Mouse (Mus musculus) left cerebral cortex, postnatal 10 days (tissue): ENCODE data around the gene Lpcat1. TPM values are rescaled to one million over a fixed set of nuclear protein-coding genes. Genes with fewer than 3 reads are reported as not detected.
A peak's percentile ranks its signal among the peaks of the same experiment; 100 is the strongest.

Experiments used
- DNase-seq, 2 experiments: peaks; one replicate each; pipeline ENCODE4 v3.0.0; 2021 to 2022; ENCODE audit warnings: low spot score in 2 of 2, mixed read lengths in 1 of 2; ENCODE audit errors: extremely low spot score in 1 of 2
- intact Hi-C: fragments of 180-260 bp; cut with DNase I; formaldehyde crosslinking; loops from one replicate; pipeline ENCODE4 v1.15.1; 2025
- total RNA-seq, 2 experiments: library from RNA; stranded (reverse); gene quantifications; 2 replicates each; pipeline ENCODE4 v1.2.3; 2021

The Lpcat1 gene
- 10 to 100 TPM; 63.0 to 64.0 TPM for total RNA-seq

GRCm38 (mm10) chr13:73467034-73467420 is at the start of gene Lpcat1:
TSS of gene Lpcat1 (plus strand) at chr13:73467197.
- peak; percentile 86 to 93 for DNase-seq
- intact Hi-C loops = no loop called here

- intact Hi-C loops = no loop called here
- DNase-seq = peak; percentile 5 to 66
Observed at GRCm38 (mm10) chr13:73417478-73418220, 49.3 kb upstream of the Lpcat1 start.

GRCm38 (mm10) chr13:73418297-73418696 is 48.7 kb upstream of the Lpcat1 start:
- no peak for DNase-seq
- intact Hi-C loops = no loop called here

GRCm38 (mm10) chr13:73419244-73419643 is 47.8 kb upstream of the Lpcat1 start:
- DNase-seq = no peak
- intact Hi-C loops = no loop called here

- no peak for DNase-seq
- intact Hi-C loops = no loop called here
Observed at GRCm38 (mm10) chr13:73423043-73423442, 44.0 kb upstream of the Lpcat1 start.

- no peak for DNase-seq
- intact Hi-C loops = loop anchor here (1.0 to 5.0 kb wide), 2 partner anchors 80 to 202 kb away; partner anchors contain the start of gene Tert
Observed at GRCm38 (mm10) chr13:73425035-73425434, 42.0 kb upstream of the Lpcat1 start.

GRCm38 (mm10) chr13:73425839-73426490 is 41.0 kb upstream of the Lpcat1 start:
- intact Hi-C loops = loop anchor here (1.0 to 5.0 kb wide), 2 partner anchors 79 to 201 kb away; partner anchors contain the start of gene Tert
- peak; percentile 63 to 73 for DNase-seq

- DNase-seq = peak in 1 of 2 experiments; percentile 9
- intact Hi-C loops = loop anchor here (5.0 kb wide), 1 partner anchor 201 kb away; the partner anchor contains the start of gene Tert
Observed at GRCm38 (mm10) chr13:73426587-73426986, 40.4 kb upstream of the Lpcat1 start.

GRCm38 (mm10) chr13:73429605-73430321 is 37.2 kb upstream of the Lpcat1 start:
- no peak for DNase-seq
- intact Hi-C loops = loop anchor here (5.0 kb wide), 1 partner anchor 198 kb away; the partner anchor contains the start of gene Tert

GRCm38 (mm10) chr13:73432466-73433149 is 34.4 kb upstream of the Lpcat1 start:
- DNase-seq = no peak
- intact Hi-C loops = no loop called here

GRCm38 (mm10) chr13:73433681-73434535 is 33.1 kb upstream of the Lpcat1 start:
- intact Hi-C loops = no loop called here
- no peak for DNase-seq

GRCm38 (mm10) chr13:73434687-73435086 is 32.3 kb upstream of the Lpcat1 start:
- DNase-seq = no peak
- intact Hi-C loops = no loop called here

GRCm38 (mm10) chr13:73435662-73436061 is 31.3 kb upstream of the Lpcat1 start:
- DNase-seq = no peak
- intact Hi-C loops = no loop called here

- intact Hi-C loops = no loop called here
- peak; percentile 9 to 40 for DNase-seq
Observed at GRCm38 (mm10) chr13:73439057-73439456, 27.9 kb upstream of the Lpcat1 start.

- intact Hi-C loops = no loop called here
- no peak for DNase-seq
Observed at GRCm38 (mm10) chr13:73441032-73441431, 26.0 kb upstream of the Lpcat1 start.

GRCm38 (mm10) chr13:73441686-73442085 is 25.3 kb upstream of the Lpcat1 start:
- DNase-seq = no peak
- intact Hi-C loops = no loop called here

- DNase-seq = no peak
- intact Hi-C loops = no loop called here
Observed at GRCm38 (mm10) chr13:73442431-73442830, 24.6 kb upstream of the Lpcat1 start.
